Mouse (Mus musculus) lung, postnatal 0 days (tissue): ENCODE data around the gene Dmrtc1b.
"Not testable (repeated sequence)": the region's sequence is repeated elsewhere in the genome, so short reads cannot be mapped to it uniquely, and the experiment has no call there.

Experiments
- CTCF ChIP-seq: IDR thresholded peaks from 2 replicates; pipeline ENCODE4 v1.5.1; 2016; ENCODE audit warnings: antibody characterized with exemption, mild to moderate bottlenecking
- EP300 ChIP-seq: IDR thresholded peaks from 2 replicates; pipeline ENCODE4 v1.6.1; 2016; ENCODE audit warnings: antibody characterized with exemption, mild to moderate bottlenecking, control low read depth

DNA sequence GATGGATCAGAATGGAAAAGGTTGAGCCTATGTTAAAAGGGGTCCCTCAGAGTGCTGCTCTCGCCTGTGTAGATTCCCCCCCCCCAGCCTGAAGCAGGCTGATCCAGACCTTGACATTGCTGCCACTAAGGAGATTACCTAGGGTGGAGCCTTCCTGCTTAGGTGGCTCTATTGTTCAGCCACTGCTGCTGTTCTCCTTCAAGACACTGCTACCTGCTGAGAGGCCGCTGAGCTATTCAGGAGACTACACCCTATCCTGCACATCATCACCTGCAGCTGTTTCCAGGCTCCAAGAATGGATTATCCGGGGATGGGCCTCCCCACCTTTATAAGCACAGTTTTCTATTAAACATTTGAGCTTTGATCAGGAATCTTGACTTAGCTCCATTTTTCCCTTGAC is 23.0 kb upstream of the Dmrtc1b start:
- not testable (repeated sequence) for TF ChIP-seq CTCF, EP300
